Mouse (Mus musculus): ENCODE data around the gene Dnajc5g. TPM values are rescaled to one million over a fixed set of nuclear protein-coding genes. Genes with fewer than 3 reads are reported as not detected.
A peak's percentile ranks its signal among the peaks of the same experiment; 100 is the strongest.

The Dnajc5g gene
- polyA plus RNA-seq, 1 experiment from 2014 or later, result not detected

- Histone ChIP-seq H3K9me3 (ENCODE audit: control insufficient read depth, low read depth, low read length) (no peaks in the 10 kb centered on the region), H3K36me3 (ENCODE audit: control insufficient read depth, insufficient read depth, low read length) (no peaks in the 10 kb centered on the region), H3K27me3 (ENCODE audit: control insufficient read depth, insufficient read depth, low read length) (peaks cover 68% of the 10 kb centered on the region), H3K4me1 (ENCODE audit: control insufficient read depth, insufficient read depth, low read length) (peaks cover 28% of the 10 kb centered on the region), H3K4me3 (ENCODE audit: low read depth, low read length) (peak overlapping the region; percentile 26), H3K27ac (ENCODE audit: low read length) (no peak overlapping the region), H3K4me2 (replicated peaks; ENCODE audit: low read depth, low read length) (peak overlapping the region; percentile 35), H3K9ac (replicated peaks; ENCODE audit: low read depth, low read length) (no peak overlapping the region)
- WGBS, result 4% methylated on average over 29 of the region's 29 CpGs
- ATAC-seq (ENCODE audit: insufficient number of reproducible peaks, insufficient read depth, low FRiP score, low read depth), result no peak
These were observed 11.8 kb upstream of the Dnajc5g start for GRCm38 (mm10) chr5:31094100-31094798.

- Histone ChIP-seq H3K4me3 (ENCODE audit: low read depth, low read length) (peak overlapping the region; percentile 26), H3K27me3 (ENCODE audit: control insufficient read depth, insufficient read depth, low read length) (peaks cover 68% of the 10 kb centered on the region), H3K36me3 (ENCODE audit: control insufficient read depth, insufficient read depth, low read length) (no peaks in the 10 kb centered on the region), H3K9me3 (ENCODE audit: control insufficient read depth, low read depth, low read length) (no peaks in the 10 kb centered on the region), H3K4me2 (replicated peaks; ENCODE audit: low read depth, low read length) (peak overlapping the region; percentile 35), H3K27ac (ENCODE audit: low read length) (no peak overlapping the region), H3K4me1 (ENCODE audit: control insufficient read depth, insufficient read depth, low read length) (peaks cover 28% of the 10 kb centered on the region), H3K9ac (replicated peaks; ENCODE audit: low read depth, low read length) (no peak overlapping the region)
- under 1% methylated on average over 59 of the region's 59 CpGs for WGBS
- peak; percentile 50; the same call in 1 of the 2 replicates for ATAC-seq (ENCODE audit: insufficient number of reproducible peaks, insufficient read depth, low FRiP score, low read depth)
These were observed 11.0 kb upstream of the Dnajc5g start for GRCm38 (mm10) chr5:31094799-31095691.

DNA sequence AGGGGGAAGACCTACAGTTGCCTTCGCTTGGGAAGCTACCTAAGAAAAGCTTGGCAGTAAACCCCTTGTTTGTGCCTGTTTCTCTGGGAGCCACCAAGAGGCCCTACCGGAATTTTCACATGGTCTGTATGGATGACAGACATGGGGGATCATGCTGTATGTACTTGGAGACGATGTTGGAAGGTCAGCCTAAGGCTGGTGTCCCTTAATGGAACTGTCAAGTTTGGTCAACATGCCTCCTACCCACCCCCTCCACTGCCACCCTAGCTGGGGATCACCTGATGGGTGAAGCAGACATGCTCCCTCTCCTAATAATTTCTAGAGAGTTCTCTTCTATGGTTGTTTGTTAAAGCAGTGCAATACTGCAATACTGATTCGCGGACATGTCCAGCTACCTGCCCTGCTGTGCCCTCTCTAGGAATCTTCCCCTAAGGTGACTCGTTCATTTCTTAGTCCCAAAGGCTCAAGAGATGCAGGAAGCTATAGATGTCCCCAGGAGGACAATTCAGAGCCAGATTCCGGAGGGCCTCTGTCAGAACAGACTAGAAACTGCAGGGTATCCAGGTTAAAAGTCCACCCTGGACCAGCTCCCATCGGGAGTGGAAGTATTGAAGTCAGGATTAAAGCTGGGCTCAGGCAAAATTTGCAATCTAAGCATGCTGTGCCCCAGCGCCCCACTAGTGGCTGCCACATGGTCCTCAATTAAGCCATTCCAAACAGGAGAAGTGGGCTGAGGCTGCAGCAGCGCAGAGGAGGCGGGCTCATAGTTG lies 10.2 kb upstream of the Dnajc5g start:
- Histone ChIP-seq H3K4me2 (replicated peaks; ENCODE audit: low read depth, low read length) (peak overlapping the region; percentile 35; the same call in 1 of the 2 replicates), H3K9me3 (ENCODE audit: control insufficient read depth, low read depth, low read length) (no peaks in the 10 kb centered on the region), H3K4me3 (ENCODE audit: low read depth, low read length) (peak overlapping the region; percentile 26; the same call in 1 of the 2 replicates), H3K27ac (ENCODE audit: low read length) (no peak overlapping the region), H3K9ac (replicated peaks; ENCODE audit: low read depth, low read length) (no peak overlapping the region), H3K36me3 (ENCODE audit: control insufficient read depth, insufficient read depth, low read length) (no peaks in the 10 kb centered on the region), H3K27me3 (ENCODE audit: control insufficient read depth, insufficient read depth, low read length) (peaks cover 59% of the 10 kb centered on the region), H3K4me1 (ENCODE audit: control insufficient read depth, insufficient read depth, low read length) (peaks cover 28% of the 10 kb centered on the region)
- WGBS, result 32% methylated on average over 11 of the region's 11 CpGs
- ATAC-seq (ENCODE audit: insufficient number of reproducible peaks, insufficient read depth, low FRiP score, low read depth), result no peak

DNA sequence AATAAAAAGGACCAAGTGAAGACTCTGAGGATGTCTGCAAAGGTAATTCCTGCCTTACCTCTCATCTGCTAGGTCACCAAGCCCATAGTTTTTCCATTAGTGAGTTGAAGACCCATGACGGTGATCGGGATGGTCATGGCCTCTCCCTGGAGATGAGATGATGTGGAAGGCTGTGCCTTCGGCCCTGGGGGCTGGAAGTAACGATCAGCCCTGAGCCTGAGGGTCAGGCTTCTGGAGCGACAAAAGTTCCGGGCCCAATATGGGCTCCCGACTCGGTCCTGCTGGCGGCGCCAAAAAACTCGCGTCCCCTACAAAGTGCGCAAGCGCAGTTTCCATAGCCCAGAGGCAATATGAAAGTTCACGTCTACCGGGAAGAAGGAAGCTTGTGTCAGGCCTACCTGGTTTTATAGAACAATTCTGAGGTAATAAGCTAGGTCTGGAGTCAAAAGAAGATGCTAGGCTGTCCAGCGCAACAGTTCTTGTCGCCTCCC lies 2.0 kb downstream of the Dnajc5g start, which contains the start of gene Slc30a3:
Gene Slc30a3, minus strand, starts transcription at position 238 of the 491 bp plus-strand sequence.
- 91% methylated on average over 18 of the region's 18 CpGs for WGBS
- H3K27ac ChIP-seq (ENCODE audit: low read length), result no peak within 1 kb of the TSS
- H3K4me1 ChIP-seq (ENCODE audit: control insufficient read depth, insufficient read depth, low read length), result no peaks in the 10 kb centered on the region
- no peak within 1 kb of the TSS for H3K9ac ChIP-seq (replicated peaks; ENCODE audit: low read depth, low read length)
- no peak within 1 kb of the TSS for H3K4me3 ChIP-seq (ENCODE audit: low read depth, low read length)
- no peaks in the 10 kb centered on the region for H3K9me3 ChIP-seq (ENCODE audit: control insufficient read depth, low read depth, low read length)
- H3K4me2 ChIP-seq (replicated peaks; ENCODE audit: low read depth, low read length), result no peak within 1 kb of the TSS
- no peaks in the 10 kb centered on the region for H3K36me3 ChIP-seq (ENCODE audit: control insufficient read depth, insufficient read depth, low read length)
- ATAC-seq (ENCODE audit: insufficient number of reproducible peaks, insufficient read depth, low FRiP score, low read depth), result no peak
- no peaks in the 10 kb centered on the region for H3K27me3 ChIP-seq (ENCODE audit: control insufficient read depth, insufficient read depth, low read length)

GRCm38 (mm10) chr5:31110781-31111180 lies 4.7 kb downstream of the Dnajc5g start:
- Histone ChIP-seq H3K27ac (ENCODE audit: low read length) (no peak overlapping the region), H3K4me1 (ENCODE audit: control insufficient read depth, insufficient read depth, low read length) (no peaks in the 10 kb centered on the region), H3K27me3 (ENCODE audit: control insufficient read depth, insufficient read depth, low read length) (no peaks in the 10 kb centered on the region), H3K4me2 (replicated peaks; ENCODE audit: low read depth, low read length) (no peak overlapping the region), H3K4me3 (ENCODE audit: low read depth, low read length) (no peak overlapping the region), H3K9ac (replicated peaks; ENCODE audit: low read depth, low read length) (no peak overlapping the region), H3K36me3 (ENCODE audit: control insufficient read depth, insufficient read depth, low read length) (no peaks in the 10 kb centered on the region), H3K9me3 (ENCODE audit: control insufficient read depth, low read depth, low read length) (no peaks in the 10 kb centered on the region)
- ATAC-seq (ENCODE audit: insufficient number of reproducible peaks, insufficient read depth, low FRiP score, low read depth), result no peak
- WGBS, result 32% methylated on average over 7 of the region's 7 CpGs

- Histone ChIP-seq H3K4me1 (ENCODE audit: control insufficient read depth, insufficient read depth, low read length) (no peaks in the 10 kb centered on the region), H3K4me3 (ENCODE audit: low read depth, low read length) (no peak within 1 kb of the TSS), H3K36me3 (ENCODE audit: control insufficient read depth, insufficient read depth, low read length) (no peaks in the 10 kb centered on the region), H3K9ac (replicated peaks; ENCODE audit: low read depth, low read length) (no peak within 1 kb of the TSS), H3K4me2 (replicated peaks; ENCODE audit: low read depth, low read length) (no peak within 1 kb of the TSS), H3K27ac (ENCODE audit: low read length) (no peak within 1 kb of the TSS), H3K27me3 (ENCODE audit: control insufficient read depth, insufficient read depth, low read length) (no peaks in the 10 kb centered on the region), H3K9me3 (ENCODE audit: control insufficient read depth, low read depth, low read length) (no peaks in the 10 kb centered on the region)
- 30% methylated on average over 3 of the region's 3 CpGs for WGBS
- ATAC-seq (ENCODE audit: insufficient number of reproducible peaks, insufficient read depth, low FRiP score, low read depth), result no peak
These were observed 10.3 kb downstream of the Dnajc5g start, which contains the start of gene Trim54 for GRCm38 (mm10) chr5:31116354-31116753. TSS of gene Trim54 (plus strand) at chr5:31116712.

GRCm38 (mm10) chr5:31116912-31117311 lies 10.8 kb downstream of the Dnajc5g start:
- WGBS, result 25% methylated on average over 10 of the region's 10 CpGs
- ATAC-seq (ENCODE audit: insufficient number of reproducible peaks, insufficient read depth, low FRiP score, low read depth), result no peak

DNA sequence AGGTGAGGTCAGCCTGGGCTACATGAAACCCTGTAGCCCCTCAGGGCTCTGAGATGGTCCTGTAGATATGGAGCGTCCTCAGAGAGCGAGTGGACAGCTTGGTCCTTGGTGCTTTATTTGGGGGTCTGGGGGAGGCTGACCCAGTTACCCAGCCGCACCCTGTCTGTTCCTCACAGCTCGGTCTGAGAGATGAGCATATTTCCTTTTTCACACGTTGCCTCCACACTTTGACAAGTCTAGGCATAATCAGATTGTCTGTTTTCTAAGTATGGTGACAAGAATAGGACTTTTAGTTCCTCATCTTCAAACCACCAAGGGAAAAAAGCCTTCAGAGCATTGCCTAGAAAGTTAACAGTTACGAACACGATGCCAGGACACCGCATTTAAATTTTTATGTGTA lies 15.0 kb downstream of the Dnajc5g start:
- WGBS, result 84% methylated on average over 8 of the region's 8 CpGs
- H3K9ac ChIP-seq (replicated peaks; ENCODE audit: low read depth, low read length), result no peak overlapping the region
- H3K27ac ChIP-seq (ENCODE audit: low read length), result no peak overlapping the region
- no peak overlapping the region for H3K4me3 ChIP-seq (ENCODE audit: low read depth, low read length)
- no peaks in the 10 kb centered on the region for H3K9me3 ChIP-seq (ENCODE audit: control insufficient read depth, low read depth, low read length)
- H3K36me3 ChIP-seq (ENCODE audit: control insufficient read depth, insufficient read depth, low read length), result no peaks in the 10 kb centered on the region
- no peaks in the 10 kb centered on the region for H3K27me3 ChIP-seq (ENCODE audit: control insufficient read depth, insufficient read depth, low read length)
- H3K4me2 ChIP-seq (replicated peaks; ENCODE audit: low read depth, low read length), result no peak overlapping the region
- no peaks in the 10 kb centered on the region for H3K4me1 ChIP-seq (ENCODE audit: control insufficient read depth, insufficient read depth, low read length)
- no peak for ATAC-seq (ENCODE audit: insufficient number of reproducible peaks, insufficient read depth, low FRiP score, low read depth)

More at GRCm38 (mm10) chr5:31116912-31117311, 10.8 kb downstream of the Dnajc5g start:
- no peak overlapping the region for H3K27ac ChIP-seq (ENCODE audit: low read length)
- H3K4me3 ChIP-seq (ENCODE audit: low read depth, low read length), result no peak overlapping the region
- no peak overlapping the region for H3K9ac ChIP-seq (replicated peaks; ENCODE audit: low read depth, low read length)
- no peaks in the 10 kb centered on the region for H3K4me1 ChIP-seq (ENCODE audit: control insufficient read depth, insufficient read depth, low read length)
- H3K36me3 ChIP-seq (ENCODE audit: control insufficient read depth, insufficient read depth, low read length), result no peaks in the 10 kb centered on the region
- no peak overlapping the region for H3K4me2 ChIP-seq (replicated peaks; ENCODE audit: low read depth, low read length)
- H3K9me3 ChIP-seq (ENCODE audit: control insufficient read depth, low read depth, low read length), result no peaks in the 10 kb centered on the region
- no peaks in the 10 kb centered on the region for H3K27me3 ChIP-seq (ENCODE audit: control insufficient read depth, insufficient read depth, low read length)

Data from stomach, embryonic 14.5 days (tissue).